Mouse (Mus musculus) neural tube, embryonic 14.5 days (tissue): Measurements from ENCODE around the gene Btnl1. TPM values are rescaled to one million over a fixed set of nuclear protein-coding genes. Genes with fewer than 3 reads are reported as not detected.

Experiments
- ATAC-seq: fragments of 200-750 bp; cut with Nextera tagmentation; 2 replicates; pipeline ENCODE4 v1.8.0; 2017; ENCODE audit warnings: low read depth, mild to moderate bottlenecking, moderate TSS enrichment, moderate library complexity
- H3K27ac ChIP-seq: fragments of 300-500 bp; sonication (generic); 2 replicates; pipeline ENCODE4 v1.5.1; 2014; ENCODE audit warnings: low read depth, mild to moderate bottlenecking, control low read depth, low read length, moderate library complexity, mixed read lengths
- H3K27me3 ChIP-seq: fragments of 300-500 bp; sonication (generic); 2 replicates; pipeline ENCODE4 v1.6.1; 2014; ENCODE audit warnings: low read length; ENCODE audit not compliant: control insufficient read depth, insufficient read depth
- H3K36me3 ChIP-seq: fragments of 300-500 bp; sonication (generic); 2 replicates; pipeline ENCODE4 v1.6.1; 2014; ENCODE audit warnings: low read length, mixed read lengths; ENCODE audit not compliant: control insufficient read depth, insufficient read depth
- H3K4me1 ChIP-seq: fragments of 300-500 bp; sonication (generic); 2 replicates; pipeline ENCODE4 v1.6.1; 2014; ENCODE audit warnings: low read length; ENCODE audit not compliant: control insufficient read depth, insufficient read depth
- H3K4me2 ChIP-seq: fragments of 300-500 bp; sonication (generic); 2 replicates; pipeline ENCODE4 v1.6.1; 2014; ENCODE audit warnings: mild to moderate bottlenecking, low read depth, low read length, control low read depth
- H3K4me3 ChIP-seq: fragments of 300-500 bp; sonication (generic); 2 replicates; pipeline ENCODE4 v1.5.1; 2014; ENCODE audit warnings: low read depth, low read length, control low read depth, mixed read lengths
- H3K9ac ChIP-seq: fragments of 300-500 bp; sonication (generic); replicated peaks from 2 replicates; pipeline ENCODE4 v1.6.1; 2014; ENCODE audit warnings: low read depth, mild to moderate bottlenecking, control low read depth, low read length, mixed read lengths
- H3K9me3 ChIP-seq: fragments of 300-500 bp; sonication (generic); 2 replicates; pipeline ENCODE4 v1.6.1; 2016; ENCODE audit warnings: low read length; ENCODE audit not compliant: control insufficient read depth
- WGBS: fragments of 180-500 bp; shearing (Covaris S2); extraction: QIAGEN DNeasy Blood & Tissue Kit; methylation state at CpG from one replicate; pipeline ENCODE4 v1.1.7; 2014; 5-methylcytosine and 5-hydroxymethylcytosine counted together
- polyA plus RNA-seq: library from polyadenylated mRNA; unstranded; fragments of >200 nt; fragmentation: Nextera tagmentation; extraction: Ambion mirVana; gene quantifications from 2 replicates; pipeline ENCODE4 v1.2.1, GENCODE M21; 2014

Btnl1 gene
- not detected in 2 replicates for polyA plus RNA-seq

GRCm38 (mm10) chr17:34376847-34377246, at the start of gene Btnl1:
Btnl1 (plus strand) TSS chr17:34377132.
- no peak within 1 kb of the TSS for H3K4me2 ChIP-seq
- no peak for ATAC-seq
- no peaks in the 10 kb centered on the region for H3K4me1 ChIP-seq
- no peaks in the 10 kb centered on the region for H3K9me3 ChIP-seq
- no peak within 1 kb of the TSS for H3K27ac ChIP-seq
- no peak within 1 kb of the TSS for H3K9ac ChIP-seq
- no peak within 1 kb of the TSS for H3K4me3 ChIP-seq
- H3K36me3 ChIP-seq: no peaks in the 10 kb centered on the region
- no peaks in the 10 kb centered on the region for H3K27me3 ChIP-seq
- WGBS: 87% methylated on average over 2 of the region's 2 CpGs

- H3K4me2 ChIP-seq: no peak overlapping the region
- H3K4me1 ChIP-seq: no peaks in the 10 kb centered on the region
- no peak overlapping the region for H3K4me3 ChIP-seq
- H3K36me3 ChIP-seq: no peaks in the 10 kb centered on the region
- no peak overlapping the region for H3K9ac ChIP-seq
- H3K27me3 ChIP-seq: no peaks in the 10 kb centered on the region
- H3K9me3 ChIP-seq: no peaks in the 10 kb centered on the region
- no peak overlapping the region for H3K27ac ChIP-seq
- no peak for ATAC-seq
- WGBS: 38% methylated on average over 2 of the region's 2 CpGs
Observed at GRCm38 (mm10) chr17:34329807-34330206, 47.1 kb upstream of the Btnl1 start.

GRCm38 (mm10) chr17:34331200-34331599, 45.7 kb upstream of the Btnl1 start:
- no peak overlapping the region for H3K27ac ChIP-seq
- H3K27me3 ChIP-seq: no peaks in the 10 kb centered on the region
- no peaks in the 10 kb centered on the region for H3K36me3 ChIP-seq
- no peak overlapping the region for H3K9ac ChIP-seq
- no peaks in the 10 kb centered on the region for H3K9me3 ChIP-seq
- ATAC-seq: no peak
- WGBS: 96% methylated on average over 1 of the region's 1 CpGs
- H3K4me3 ChIP-seq: no peak overlapping the region
- no peak overlapping the region for H3K4me2 ChIP-seq
- no peaks in the 10 kb centered on the region for H3K4me1 ChIP-seq

GRCm38 (mm10) chr17:34340619-34341402, 36.1 kb upstream of the Btnl1 start:
- no peak overlapping the region for H3K9ac ChIP-seq
- no peak overlapping the region for H3K27ac ChIP-seq
- H3K4me2 ChIP-seq: no peak overlapping the region
- H3K4me1 ChIP-seq: no peaks in the 10 kb centered on the region
- H3K36me3 ChIP-seq: no peaks in the 10 kb centered on the region
- H3K9me3 ChIP-seq: no peaks in the 10 kb centered on the region
- WGBS: 43% methylated on average over 3 of the region's 3 CpGs
- no peak for ATAC-seq
- no peak overlapping the region for H3K4me3 ChIP-seq
- H3K27me3 ChIP-seq: no peaks in the 10 kb centered on the region

- H3K4me2 ChIP-seq: no peak overlapping the region
- no peak overlapping the region for H3K27ac ChIP-seq
- H3K4me1 ChIP-seq: no peaks in the 10 kb centered on the region
- 90% methylated on average over 4 of the region's 4 CpGs for WGBS
- H3K9me3 ChIP-seq: no peaks in the 10 kb centered on the region
- H3K4me3 ChIP-seq: no peak overlapping the region
- no peaks in the 10 kb centered on the region for H3K27me3 ChIP-seq
- ATAC-seq: no peak
- no peaks in the 10 kb centered on the region for H3K36me3 ChIP-seq
- no peak overlapping the region for H3K9ac ChIP-seq
Observed at GRCm38 (mm10) chr17:34344882-34345281, 32.0 kb upstream of the Btnl1 start.

- H3K4me3 ChIP-seq: no peak overlapping the region
- H3K27me3 ChIP-seq: no peaks in the 10 kb centered on the region
- no peak overlapping the region for H3K9ac ChIP-seq
- WGBS: 91% methylated on average over 7 of the region's 7 CpGs
- no peak for ATAC-seq
- H3K4me2 ChIP-seq: no peak overlapping the region
- H3K4me1 ChIP-seq: no peaks in the 10 kb centered on the region
- no peak overlapping the region for H3K27ac ChIP-seq
- H3K36me3 ChIP-seq: no peaks in the 10 kb centered on the region
- H3K9me3 ChIP-seq: no peaks in the 10 kb centered on the region
Observed at GRCm38 (mm10) chr17:34345486-34345885, 31.4 kb upstream of the Btnl1 start.

- no peak overlapping the region for H3K4me2 ChIP-seq
- no peaks in the 10 kb centered on the region for H3K27me3 ChIP-seq
- H3K9me3 ChIP-seq: no peaks in the 10 kb centered on the region
- no peaks in the 10 kb centered on the region for H3K4me1 ChIP-seq
- ATAC-seq: no peak
- H3K36me3 ChIP-seq: no peaks in the 10 kb centered on the region
- 78% methylated on average over 3 of the region's 3 CpGs for WGBS
- H3K4me3 ChIP-seq: no peak overlapping the region
- no peak overlapping the region for H3K27ac ChIP-seq
- no peak overlapping the region for H3K9ac ChIP-seq
Observed at GRCm38 (mm10) chr17:34346041-34346440, 30.9 kb upstream of the Btnl1 start.

- Histone ChIP-seq H3K9me3 (no peaks in the 10 kb centered on the region), H3K4me2 (no peak overlapping the region), H3K9ac (no peak overlapping the region), H3K4me3 (no peak overlapping the region), H3K27me3 (no peaks in the 10 kb centered on the region), H3K36me3 (no peaks in the 10 kb centered on the region), H3K27ac (no peak overlapping the region), H3K4me1 (no peaks in the 10 kb centered on the region)
- ATAC-seq: no peak
- WGBS: 77% methylated on average over 6 of the region's 6 CpGs
Observed at GRCm38 (mm10) chr17:34347606-34348308, 29.2 kb upstream of the Btnl1 start.

- no peak overlapping the region for H3K4me2 ChIP-seq
- H3K9ac ChIP-seq: no peak overlapping the region
- WGBS: 5% methylated on average over 4 of the region's 4 CpGs
- H3K27ac ChIP-seq: no peak overlapping the region
- no peak for ATAC-seq
- no peaks in the 10 kb centered on the region for H3K9me3 ChIP-seq
- H3K36me3 ChIP-seq: no peaks in the 10 kb centered on the region
- H3K27me3 ChIP-seq: no peaks in the 10 kb centered on the region
- H3K4me3 ChIP-seq: no peak overlapping the region
- no peaks in the 10 kb centered on the region for H3K4me1 ChIP-seq
Observed at GRCm38 (mm10) chr17:34349429-34349828, 27.5 kb upstream of the Btnl1 start.
